Mouse (Mus musculus) midbrain, embryonic 14.5 days (tissue): ENCODE results near the gene Shld2. TPM values are rescaled to one million over a fixed set of nuclear protein-coding genes. Genes with fewer than 3 reads are reported as not detected.

Source experiments
- ATAC-seq: fragments of 200-750 bp; cut with Nextera tagmentation; 2 replicates; pipeline ENCODE4 v1.8.0; 2017; ENCODE audit warnings: moderate number of reproducible peaks, moderate library complexity; ENCODE audit not compliant: low FRiP score, low TSS enrichment
- DNase-seq: peaks from one replicate; pipeline ENCODE4 v3.0.0-alpha.2; 2015
- H3K27ac ChIP-seq: fragments of 300-500 bp; sonication (generic); replicated peaks from 2 replicates; pipeline ENCODE4 v1.5.1; 2014; ENCODE audit warnings: mild to moderate bottlenecking, low read depth, low read length, moderate library complexity
- H3K27me3 ChIP-seq: fragments of 300-500 bp; sonication (generic); 2 replicates; pipeline ENCODE4 v1.6.1; 2014; ENCODE audit warnings: low read length, control low read depth, mixed read lengths; ENCODE audit not compliant: control insufficient read depth, insufficient read depth
- H3K36me3 ChIP-seq: fragments of 300-500 bp; sonication (generic); 2 replicates; pipeline ENCODE4 v1.6.1; 2014; ENCODE audit warnings: low read length, control low read depth; ENCODE audit not compliant: control insufficient read depth, insufficient read depth
- H3K4me1 ChIP-seq: fragments of 300-500 bp; sonication (generic); 2 replicates; pipeline ENCODE4 v1.6.1; 2014; ENCODE audit warnings: mild to moderate bottlenecking, antibody characterized with exemption, low read length, control low read depth; ENCODE audit not compliant: control insufficient read depth, insufficient read depth
- H3K4me2 ChIP-seq: fragments of 300-500 bp; sonication (generic); 2 replicates; pipeline ENCODE4 v1.6.1; 2014; ENCODE audit warnings: mild to moderate bottlenecking, low read length, moderate library complexity
- H3K4me3 ChIP-seq: fragments of 300-500 bp; sonication (generic); replicated peaks from 2 replicates; pipeline ENCODE4 v1.5.1; 2014; ENCODE audit warnings: low read depth, low read length
- H3K9ac ChIP-seq: fragments of 300-500 bp; sonication (generic); replicated peaks from 2 replicates; pipeline ENCODE4 v1.6.1; 2014; ENCODE audit warnings: mild to moderate bottlenecking, low read length, moderate library complexity
- H3K9me3 ChIP-seq: fragments of 300-500 bp; sonication (generic); 2 replicates; pipeline ENCODE4 v1.6.1; 2016; ENCODE audit warnings: low read length, control low read depth, mixed read lengths; ENCODE audit not compliant: control insufficient read depth
- WGBS: fragments of 180-500 bp; shearing (Covaris S2); extraction: QIAGEN DNeasy Blood & Tissue Kit; methylation state at CpG from one replicate; pipeline ENCODE4 v1.1.7; 2014; 5-methylcytosine and 5-hydroxymethylcytosine counted together
- polyA plus RNA-seq: library from polyadenylated mRNA; unstranded; fragments of >200 nt; fragmentation: Nextera tagmentation; extraction: Ambion mirVana; gene quantifications from 2 replicates; pipeline ENCODE4 v1.2.1, GENCODE M21; 2014

The Shld2 gene
- polyA plus RNA-seq, 1 experiment from 2014 or later = 8.1 TPM

DNA sequence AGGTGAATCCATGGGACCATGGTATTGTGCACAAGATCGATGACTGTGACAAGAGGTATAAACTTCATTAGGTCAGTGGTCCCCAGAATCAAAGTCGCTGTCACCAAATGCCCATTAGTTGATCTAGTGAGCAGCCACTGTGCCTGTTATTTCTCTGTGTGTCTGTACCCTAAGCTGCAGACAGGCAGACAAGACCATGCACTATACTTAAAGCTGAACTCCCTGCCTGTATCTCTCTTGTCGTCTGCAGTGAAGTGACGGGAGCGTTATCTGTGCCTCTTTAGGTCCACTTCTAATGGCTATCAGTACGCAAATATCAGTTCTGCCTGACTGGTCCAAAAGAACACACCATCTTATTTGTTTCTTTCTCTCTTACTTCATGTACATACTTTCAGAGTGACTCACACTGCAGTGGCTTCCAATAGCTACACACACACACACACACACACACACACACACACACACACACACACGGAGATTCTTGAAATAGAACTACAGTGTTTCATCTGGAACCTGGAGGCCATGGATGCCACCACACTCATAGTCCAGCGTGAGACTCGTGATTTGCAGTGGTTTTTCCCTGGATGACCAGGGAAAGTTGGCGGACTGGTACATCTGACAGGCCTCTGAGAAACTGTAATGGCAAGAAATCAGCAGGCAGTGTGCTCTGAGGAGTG is 81.3 kb downstream of the Shld2 start:
- H3K27ac ChIP-seq = no peak overlapping the region
- DNase-seq (no peak), ATAC-seq (no peak)
- H3K4me3 ChIP-seq = no peak overlapping the region
- H3K4me2 ChIP-seq = no peak overlapping the region
- H3K9ac ChIP-seq = no peak overlapping the region
- H3K4me1 ChIP-seq = no peaks in the 10 kb centered on the region
- no peaks in the 10 kb centered on the region for H3K27me3 ChIP-seq
- no peaks in the 10 kb centered on the region for H3K36me3 ChIP-seq
- H3K9me3 ChIP-seq = no peaks in the 10 kb centered on the region
- 90% methylated on average over 10 of the region's 10 CpGs for WGBS

GRCm38 (mm10) chr14:34227981-34228380 is 82.3 kb downstream of the Shld2 start:
- no peaks in the 10 kb centered on the region for H3K4me1 ChIP-seq
- H3K4me3 ChIP-seq = no peak overlapping the region
- no peak overlapping the region for H3K4me2 ChIP-seq
- H3K27me3 ChIP-seq = no peaks in the 10 kb centered on the region
- H3K9ac ChIP-seq = no peak overlapping the region
- no peaks in the 10 kb centered on the region for H3K9me3 ChIP-seq
- 83% methylated on average over 12 of the region's 12 CpGs for WGBS
- DNase-seq = no peak
- no peaks in the 10 kb centered on the region for H3K36me3 ChIP-seq
- ATAC-seq = no peak
- H3K27ac ChIP-seq = no peak overlapping the region

DNA sequence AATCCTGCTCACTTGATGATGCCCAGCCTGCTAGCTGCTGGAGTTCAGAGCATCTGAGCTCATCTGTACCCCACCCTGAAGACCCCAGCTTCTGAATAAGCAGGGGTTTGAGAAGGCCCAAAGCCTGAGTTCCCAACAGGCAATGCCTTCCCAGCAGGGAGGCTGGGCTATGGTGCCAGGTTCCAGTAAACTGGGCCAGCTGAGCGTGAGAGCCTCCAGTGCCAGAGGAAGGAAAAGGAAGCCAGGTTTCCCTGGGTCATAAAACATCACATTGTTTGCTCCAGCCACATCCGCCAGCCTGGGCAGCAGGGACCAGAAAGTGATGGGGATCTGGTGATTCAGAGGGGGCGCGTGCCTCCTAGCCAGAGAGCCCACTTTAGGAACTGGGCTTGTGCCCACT is 83.7 kb downstream of the Shld2 start:
- Histone ChIP-seq H3K4me2 (no peak overlapping the region), H3K36me3 (no peaks in the 10 kb centered on the region), H3K27ac (no peak overlapping the region), H3K4me3 (no peak overlapping the region), H3K9me3 (no peaks in the 10 kb centered on the region), H3K27me3 (no peaks in the 10 kb centered on the region), H3K4me1 (no peaks in the 10 kb centered on the region), H3K9ac (no peak overlapping the region)
- DNase-seq (no peak), ATAC-seq (no peak)
- WGBS = 81% methylated on average over 4 of the region's 4 CpGs

DNA sequence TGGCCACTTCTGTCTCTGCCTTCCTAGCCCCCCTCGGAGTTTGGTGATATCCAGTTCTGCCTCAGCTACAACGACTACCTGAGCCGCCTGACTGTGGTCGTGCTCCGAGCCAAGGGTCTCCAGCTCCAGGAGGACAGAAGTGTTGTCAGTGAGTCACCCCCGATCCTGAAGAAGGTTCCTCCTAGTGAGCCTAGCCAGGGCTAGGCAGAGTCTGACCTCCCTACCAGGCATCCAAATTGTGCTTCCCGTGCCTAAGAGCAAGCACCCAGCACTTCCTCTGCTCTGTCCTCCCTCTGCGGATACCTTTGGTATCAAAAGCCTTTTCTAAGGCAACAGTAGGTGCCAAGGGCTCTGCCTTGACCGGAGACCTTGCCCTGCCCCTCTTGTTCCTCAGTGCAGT is 84.3 kb downstream of the Shld2 start:
- no peaks in the 10 kb centered on the region for H3K27me3 ChIP-seq
- H3K4me1 ChIP-seq = no peaks in the 10 kb centered on the region
- DNase-seq = no peak
- ATAC-seq = no peak
- no peak overlapping the region for H3K27ac ChIP-seq
- WGBS = 94% methylated on average over 9 of the region's 9 CpGs
- H3K9ac ChIP-seq = no peak overlapping the region
- H3K9me3 ChIP-seq = no peaks in the 10 kb centered on the region
- H3K36me3 ChIP-seq = no peaks in the 10 kb centered on the region
- H3K4me2 ChIP-seq = no peak overlapping the region
- H3K4me3 ChIP-seq = no peak overlapping the region

DNA sequence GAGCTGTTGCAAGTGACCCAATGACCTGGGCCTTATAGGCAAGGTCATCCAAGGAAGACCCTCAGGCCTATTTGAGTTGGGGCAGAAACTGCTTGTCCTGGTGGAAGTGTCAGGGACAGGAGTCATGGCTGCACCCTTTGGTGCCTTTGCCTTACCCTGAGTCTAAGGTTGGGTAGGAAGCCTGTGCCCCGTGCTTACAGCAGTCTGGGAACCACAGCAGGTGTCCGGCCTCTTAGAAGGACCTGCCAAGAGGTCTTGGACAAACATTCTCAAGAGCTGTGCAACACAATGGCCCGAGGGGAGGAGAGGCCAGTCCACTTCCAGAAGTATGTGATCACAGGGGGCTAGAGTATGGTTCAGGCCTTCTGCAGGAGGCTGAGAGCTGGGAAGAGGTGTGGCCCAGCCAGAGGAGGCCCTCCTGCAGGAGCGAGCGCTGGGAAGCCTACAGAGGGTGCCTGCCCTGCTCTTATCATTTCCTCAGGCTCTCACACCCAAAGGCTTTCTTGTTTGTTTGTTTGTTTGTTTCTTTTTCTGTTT is 86.9 kb downstream of the Shld2 start:
- Histone ChIP-seq H3K4me2 (no peak overlapping the region), H3K4me3 (no peak overlapping the region), H3K27me3 (peaks cover 11% of the 10 kb centered on the region; the same call in 1 of the 2 replicates), H3K27ac (no peak overlapping the region), H3K9ac (no peak overlapping the region), H3K9me3 (no peaks in the 10 kb centered on the region), H3K36me3 (no peaks in the 10 kb centered on the region), H3K4me1 (peaks cover 3% of the 10 kb centered on the region; the same call in 1 of the 2 replicates)
- WGBS = 77% methylated on average over 5 of the region's 5 CpGs
- no peak for ATAC-seq
- DNase-seq = no peak

- Histone ChIP-seq H3K27ac (no peak overlapping the region), H3K27me3 (peaks cover 11% of the 10 kb centered on the region; the same call in 1 of the 2 replicates), H3K4me2 (no peak overlapping the region), H3K9ac (no peak overlapping the region), H3K9me3 (no peaks in the 10 kb centered on the region), H3K4me1 (peaks cover 3% of the 10 kb centered on the region; the same call in 1 of the 2 replicates), H3K4me3 (no peak overlapping the region), H3K36me3 (no peaks in the 10 kb centered on the region)
- DNase-seq (no peak), ATAC-seq (no peak)
- WGBS = 75% methylated on average over 5 of the region's 5 CpGs
These were observed 88.7 kb downstream of the Shld2 start for GRCm38 (mm10) chr14:34221416-34222077.

- H3K4me2 ChIP-seq = no peak overlapping the region
- H3K9ac ChIP-seq = no peak overlapping the region
- H3K9me3 ChIP-seq = no peaks in the 10 kb centered on the region
- DNase-seq = no peak
- WGBS = 79% methylated on average over 5 of the region's 5 CpGs
- no peak overlapping the region for H3K27ac ChIP-seq
- H3K4me3 ChIP-seq = no peak overlapping the region
- H3K36me3 ChIP-seq = no peaks in the 10 kb centered on the region
- peaks cover 3% of the 10 kb centered on the region; the same call in 1 of the 2 replicates for H3K4me1 ChIP-seq
- ATAC-seq = no peak
- peaks cover 11% of the 10 kb centered on the region; the same call in 1 of the 2 replicates for H3K27me3 ChIP-seq
These were observed 89.9 kb downstream of the Shld2 start for GRCm38 (mm10) chr14:34220426-34220825.

GRCm38 (mm10) chr14:34219786-34220198 is 90.5 kb downstream of the Shld2 start:
- Histone ChIP-seq H3K4me2 (peak overlapping the region; percentile 42), H3K27me3 (peaks cover 11% of the 10 kb centered on the region; the same call in 1 of the 2 replicates), H3K36me3 (no peaks in the 10 kb centered on the region), H3K4me3 (0 out of 2 replicates have a peak overlapping the region, but pooled peaks have one; percentile 15), H3K27ac (no peak overlapping the region), H3K4me1 (peaks cover 3% of the 10 kb centered on the region; the same call in 1 of the 2 replicates), H3K9me3 (no peaks in the 10 kb centered on the region), H3K9ac (no peak overlapping the region; the same call in 1 of the 2 replicates)
- DNase-seq (peak; percentile 31), ATAC-seq (no peak)
- 9% methylated on average over 26 of the region's 29 CpGs for WGBS
